Mouse (Mus musculus): ENCODE measurements around the gene Fbxw5.

GRCm38 (mm10) chr2:25468962-25469915 is 31.3 kb upstream of the Fbxw5 start:
- TF ChIP-seq CTCF (IDR thresholded peaks at IDR 0.05; ENCODE audit: control insufficient read depth, insufficient read depth, insufficient read length) = no peak
- TF ChIP-seq USF1 (IDR thresholded peaks at IDR 0.05; ENCODE audit: low read depth) = no peak
- TF ChIP-seq MAX (IDR thresholded peaks at IDR 0.05) = no peak
- TF ChIP-seq MYOD1 (IDR thresholded peaks at IDR 0.05; ENCODE audit: control insufficient read depth, insufficient read length, low read depth) = no peak
- no peak for TF ChIP-seq CEBPB (IDR thresholded peaks at IDR 0.05; ENCODE audit: low read depth)
- TF ChIP-seq FOSL1 (IDR thresholded peaks at IDR 0.05; ENCODE audit: insufficient read depth, low read length, poor library complexity, severe bottlenecking) = no peak

All from C2C12 (cell line).